Mouse (Mus musculus): ENCODE data around the gene Ttc37. TPM values are rescaled to one million over a fixed set of nuclear protein-coding genes. Genes with fewer than 3 reads are reported as not detected.

The Ttc37 gene
- 37.2 and 37.3 TPM in 2 replicates for polyA plus RNA-seq (2011; ENCODE audit: insufficient read length, low read depth, missing spikeins)

DNA sequence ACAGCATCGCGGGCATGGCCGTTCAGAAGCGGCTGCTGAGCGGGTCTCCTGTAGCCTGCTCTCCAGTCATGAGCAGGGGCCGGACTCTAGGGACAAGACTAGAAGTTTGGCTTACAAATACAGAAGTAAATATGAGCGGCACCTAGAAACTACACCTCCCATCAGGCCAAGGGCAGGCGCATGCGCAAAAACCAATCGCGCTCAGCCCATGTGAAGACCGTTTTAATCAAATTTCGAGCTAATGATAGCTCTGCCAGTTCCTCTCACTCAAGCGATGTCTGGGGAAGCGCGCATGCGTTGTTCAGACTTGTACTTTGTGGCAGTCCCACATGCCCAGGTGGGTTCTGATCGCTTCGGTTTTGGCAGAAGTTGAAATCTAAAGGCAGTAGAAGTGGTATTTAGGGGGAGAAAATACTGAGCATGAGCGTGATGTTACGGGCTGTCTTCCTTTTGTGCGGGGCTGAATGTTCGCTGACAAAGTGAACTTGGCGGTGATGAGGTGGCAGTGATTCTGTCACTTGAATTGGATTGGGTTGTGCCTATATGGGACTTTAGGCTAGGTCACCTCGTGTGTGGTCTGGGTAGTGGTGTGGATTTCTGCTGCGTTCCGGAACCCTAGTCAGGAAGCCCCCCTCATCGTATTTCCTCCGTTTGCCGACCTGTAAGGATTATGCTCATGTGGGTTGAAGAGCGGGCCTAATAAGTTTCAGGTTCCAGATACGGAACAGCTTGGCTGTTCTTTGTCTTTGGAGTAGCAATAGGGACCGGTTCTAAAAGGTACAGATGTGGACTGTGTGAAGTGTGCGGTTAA is at the start of gene Ttc37, which contains the start of gene Arsk:
Ttc37 (plus strand) TSS at position 242 of the 811 bp plus-strand sequence.
Arsk (minus strand) TSS at position 168 of the 811 bp plus-strand sequence.
- TF ChIP-seq POLR2A (IDR thresholded peaks at IDR 0.05; ENCODE audit: low read depth, low read length) (peak; percentile 89), CTCF (IDR thresholded peaks at IDR 0.05; ENCODE audit: borderline replicate concordance, insufficient read depth, low read length) (no peak)
- H3K4me1 ChIP-seq (ENCODE audit: control insufficient read depth, insufficient read depth, low read length) = no peaks in the 10 kb centered on the region; the same call in 1 of the 2 replicates
- H3K4me3 ChIP-seq (ENCODE audit: insufficient read depth, low read length) = peak within 1 kb of the TSS; percentile 81
- peak within 1 kb of the TSS; percentile 23; the same call in 1 of the 2 replicates for H3K27ac ChIP-seq (ENCODE audit: insufficient read depth, low read length)

DNA sequence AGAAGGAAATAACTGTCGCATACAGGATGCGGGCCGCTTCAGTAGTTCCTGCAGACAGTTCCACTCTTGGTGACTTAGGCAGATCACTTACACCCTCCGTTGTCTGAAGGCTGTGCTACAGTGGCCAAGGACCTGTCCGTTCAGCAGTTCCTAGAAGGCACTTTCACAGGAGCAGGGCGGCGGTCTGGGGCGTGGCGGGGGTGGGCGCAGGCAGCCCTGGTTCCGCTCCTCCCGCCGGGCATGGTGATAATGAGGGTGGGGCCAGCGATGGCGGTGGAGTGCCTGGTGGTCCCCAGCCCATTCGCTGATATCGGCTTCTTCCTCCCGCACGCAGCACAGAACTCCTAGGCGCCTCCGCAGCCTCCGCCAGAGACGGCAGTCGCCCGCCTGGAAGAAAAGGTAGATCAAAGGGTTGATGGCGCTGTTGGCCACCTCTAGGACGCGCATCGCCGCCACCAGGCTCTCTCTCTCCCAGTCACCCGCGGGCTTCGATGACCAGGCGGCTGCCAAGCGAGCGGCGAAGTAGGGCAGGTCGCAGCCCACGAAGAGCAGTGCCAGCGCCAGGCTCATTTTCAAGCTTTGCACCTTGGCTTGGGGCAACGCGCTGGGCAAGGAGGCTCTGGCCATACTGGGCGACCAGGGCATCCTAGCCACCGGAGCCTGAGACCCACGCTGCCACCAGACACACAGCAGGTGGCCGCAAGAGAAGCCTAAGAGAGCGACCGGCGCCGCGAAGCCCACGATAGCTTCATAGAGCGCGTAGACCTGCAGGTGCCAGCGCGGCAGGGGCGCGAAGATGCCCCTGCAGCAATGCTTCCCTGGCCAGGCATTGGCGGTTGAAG is 42.9 kb upstream of the Ttc37 start:
- H3K4me3 ChIP-seq (ENCODE audit: insufficient read depth, low read length) = peak overlapping the region; percentile 40
- H3K4me1 ChIP-seq (ENCODE audit: control insufficient read depth, insufficient read depth, low read length) = no peaks in the 10 kb centered on the region
- TF ChIP-seq POLR2A (IDR thresholded peaks at IDR 0.05; ENCODE audit: low read depth, low read length) = no peak
- TF ChIP-seq CTCF (IDR thresholded peaks at IDR 0.05; ENCODE audit: borderline replicate concordance, insufficient read depth, low read length) = no peak
- H3K27ac ChIP-seq (ENCODE audit: insufficient read depth, low read length) = no peak overlapping the region

DNA sequence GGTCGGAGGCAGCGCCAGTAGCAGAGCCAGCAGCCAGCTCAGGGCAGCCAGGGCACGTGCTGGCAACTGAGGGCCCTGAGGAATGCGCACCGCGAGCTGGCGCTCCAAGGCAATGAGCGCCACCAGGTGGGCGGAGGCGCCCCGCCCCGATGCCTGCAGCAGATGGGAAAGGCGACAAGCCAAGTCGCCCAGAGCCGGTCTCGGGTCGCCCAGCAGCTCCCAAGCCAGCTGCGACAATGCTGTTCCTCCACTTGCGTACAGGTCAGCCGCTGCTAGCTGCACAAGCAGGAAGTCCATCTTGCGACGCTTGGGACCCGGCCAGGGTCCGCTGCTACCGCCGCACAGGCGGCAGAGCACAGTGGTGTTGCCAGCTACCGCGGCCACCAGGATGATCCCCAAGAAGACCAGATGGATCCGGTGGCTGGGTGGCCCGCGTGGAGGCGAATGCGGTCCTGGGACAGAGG is 42.2 kb upstream of the Ttc37 start:
- H3K4me1 ChIP-seq (ENCODE audit: control insufficient read depth, insufficient read depth, low read length) = no peaks in the 10 kb centered on the region
- TF ChIP-seq POLR2A (IDR thresholded peaks at IDR 0.05; ENCODE audit: low read depth, low read length) (no peak), CTCF (IDR thresholded peaks at IDR 0.05; ENCODE audit: borderline replicate concordance, insufficient read depth, low read length) (peak; percentile 36; the same call in 1 of the 2 replicates)
- no peak overlapping the region for H3K27ac ChIP-seq (ENCODE audit: insufficient read depth, low read length)
- H3K4me3 ChIP-seq (ENCODE audit: insufficient read depth, low read length) = peak overlapping the region; percentile 40

DNA sequence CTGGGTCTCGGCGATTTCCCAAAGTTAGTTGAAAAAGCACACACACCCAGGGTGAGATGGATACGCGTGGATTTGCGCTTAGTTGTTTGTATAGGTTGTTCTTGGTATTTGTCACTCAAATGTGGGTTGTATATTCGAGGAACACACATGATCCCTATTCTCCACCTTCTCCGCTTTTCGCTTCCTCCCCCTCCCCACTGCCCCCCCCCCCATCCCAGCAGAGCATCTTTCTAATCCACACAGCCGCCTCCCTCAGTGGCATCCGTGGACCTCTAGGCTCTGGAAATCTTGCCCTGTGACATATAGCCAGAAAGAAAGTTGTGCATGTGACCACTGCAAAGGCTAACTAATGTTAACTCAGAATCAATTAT is 41.7 kb upstream of the Ttc37 start, which contains the start of gene Gpr150:
Gpr150 (minus strand) TSS at position 101 of the 371 bp plus-strand sequence.
- Histone ChIP-seq H3K27ac (ENCODE audit: insufficient read depth, low read length) (no peak within 1 kb of the TSS), H3K4me1 (ENCODE audit: control insufficient read depth, insufficient read depth, low read length) (no peaks in the 10 kb centered on the region), H3K4me3 (ENCODE audit: insufficient read depth, low read length) (peak within 1 kb of the TSS; percentile 40)
- TF ChIP-seq POLR2A (IDR thresholded peaks at IDR 0.05; ENCODE audit: low read depth, low read length) (no peak), CTCF (IDR thresholded peaks at IDR 0.05; ENCODE audit: borderline replicate concordance, insufficient read depth, low read length) (no peak)

DNA sequence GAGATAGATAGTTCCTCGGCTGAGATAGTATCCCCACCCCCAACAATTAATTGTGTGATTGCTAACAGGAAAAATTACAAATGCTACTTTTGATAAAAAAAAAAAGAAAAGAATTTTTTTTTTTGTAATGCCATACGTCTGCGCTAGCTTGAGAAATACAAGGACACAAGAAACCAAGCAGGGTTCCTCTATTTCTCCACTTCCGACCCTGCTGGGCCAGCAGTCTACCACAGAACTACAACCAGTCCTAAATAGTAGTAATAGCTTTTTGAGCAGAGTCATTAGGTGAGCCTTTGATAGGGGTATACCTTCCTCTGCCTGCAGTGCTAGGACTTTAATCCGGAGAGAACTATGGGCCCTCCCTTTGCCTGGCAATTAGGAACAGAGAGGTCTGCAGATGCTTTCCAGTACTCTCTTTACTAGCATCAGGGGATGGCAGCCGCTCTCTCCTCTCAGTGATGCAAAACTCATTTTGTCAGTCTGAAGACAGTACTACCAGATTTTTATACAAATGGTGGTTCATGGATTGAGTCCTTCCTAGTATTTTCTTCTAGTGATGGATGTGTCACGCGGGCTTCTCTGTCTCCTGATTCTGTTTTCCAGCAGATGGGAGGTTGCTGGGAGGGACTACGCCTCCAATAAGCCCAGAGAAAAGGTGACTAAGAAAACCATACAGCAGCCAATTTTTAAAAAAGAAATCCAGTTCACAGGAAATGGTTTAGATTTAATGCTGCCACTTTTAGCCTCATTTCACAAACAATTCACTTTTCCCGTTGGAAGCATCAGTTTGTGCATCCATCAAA is 41.1 kb upstream of the Ttc37 start:
- no peak for TF ChIP-seq CTCF (IDR thresholded peaks at IDR 0.05; ENCODE audit: borderline replicate concordance, insufficient read depth, low read length)
- TF ChIP-seq POLR2A (IDR thresholded peaks at IDR 0.05; ENCODE audit: low read depth, low read length) = no peak
- no peaks in the 10 kb centered on the region for H3K4me1 ChIP-seq (ENCODE audit: control insufficient read depth, insufficient read depth, low read length)
- H3K4me3 ChIP-seq (ENCODE audit: insufficient read depth, low read length) = no peak overlapping the region
- no peak overlapping the region for H3K27ac ChIP-seq (ENCODE audit: insufficient read depth, low read length)

DNA sequence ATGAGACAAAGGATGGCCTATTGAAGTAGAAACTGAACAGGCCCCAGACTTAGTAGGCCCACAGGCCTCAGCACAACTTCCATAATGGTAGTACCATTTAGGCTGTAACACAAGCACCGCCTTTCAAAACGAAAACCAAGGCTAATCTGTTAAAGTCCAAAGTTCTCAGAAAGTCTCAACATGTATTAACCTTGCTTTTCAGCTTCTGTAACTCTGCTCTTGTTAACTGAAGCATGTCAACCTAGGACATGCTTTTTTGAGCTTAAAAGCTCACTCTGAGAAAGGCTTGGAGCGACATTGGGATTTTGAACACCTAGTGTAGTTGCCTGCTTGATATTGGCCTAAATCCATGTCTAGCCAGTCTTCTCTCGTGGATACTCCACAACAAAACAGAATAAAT is 38.9 kb upstream of the Ttc37 start:
- no peak for TF ChIP-seq CTCF (IDR thresholded peaks at IDR 0.05; ENCODE audit: borderline replicate concordance, insufficient read depth, low read length)
- no peak for TF ChIP-seq POLR2A (IDR thresholded peaks at IDR 0.05; ENCODE audit: low read depth, low read length)
- Histone ChIP-seq H3K4me1 (ENCODE audit: control insufficient read depth, insufficient read depth, low read length) (no peaks in the 10 kb centered on the region), H3K27ac (ENCODE audit: insufficient read depth, low read length) (no peak overlapping the region), H3K4me3 (ENCODE audit: insufficient read depth, low read length) (no peak overlapping the region)

DNA sequence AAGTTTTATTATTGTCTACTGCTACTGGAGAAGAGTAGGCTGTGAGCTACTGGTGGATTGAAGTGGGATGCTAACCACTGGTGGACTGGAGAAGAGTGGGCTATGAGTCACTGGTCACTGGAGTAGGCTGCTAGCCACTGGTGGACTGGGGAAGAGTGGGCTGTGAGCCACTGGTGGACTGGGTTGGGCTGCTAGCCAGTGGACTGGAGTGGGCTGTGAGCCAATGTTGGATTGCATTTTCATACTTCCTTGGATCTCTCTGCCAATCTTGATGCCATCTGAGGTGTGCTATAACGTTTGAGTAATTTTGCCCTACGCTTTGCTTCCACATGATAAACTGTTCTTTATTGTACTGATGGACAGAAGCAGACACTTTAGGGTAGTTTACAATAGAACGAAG is 36.4 kb upstream of the Ttc37 start:
- no peak overlapping the region for H3K27ac ChIP-seq (ENCODE audit: insufficient read depth, low read length)
- no peaks in the 10 kb centered on the region for H3K4me1 ChIP-seq (ENCODE audit: control insufficient read depth, insufficient read depth, low read length)
- H3K4me3 ChIP-seq (ENCODE audit: insufficient read depth, low read length) = no peak overlapping the region
- TF ChIP-seq CTCF (IDR thresholded peaks at IDR 0.05; ENCODE audit: borderline replicate concordance, insufficient read depth, low read length) (no peak), POLR2A (IDR thresholded peaks at IDR 0.05; ENCODE audit: low read depth, low read length) (no peak)

DNA sequence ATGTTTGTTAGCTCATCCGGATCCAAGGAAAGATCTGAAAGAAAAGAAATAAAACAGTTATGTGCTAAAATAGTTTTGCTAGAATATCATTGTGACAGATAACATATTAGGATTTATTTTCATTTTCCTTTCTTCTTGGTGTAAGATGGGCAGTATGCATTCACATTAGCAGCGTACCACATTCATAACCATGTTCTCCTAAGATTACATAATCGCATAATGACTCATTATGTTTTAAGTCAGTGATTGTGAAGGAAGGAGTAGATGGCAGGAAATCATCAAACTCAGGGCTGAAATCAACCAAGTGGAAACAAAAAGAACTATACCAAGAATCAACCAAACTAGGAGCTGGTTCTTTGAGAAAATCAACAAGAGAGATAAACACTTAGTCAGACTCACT is 36.0 kb upstream of the Ttc37 start:
- TF ChIP-seq CTCF (IDR thresholded peaks at IDR 0.05; ENCODE audit: borderline replicate concordance, insufficient read depth, low read length) (no peak), POLR2A (IDR thresholded peaks at IDR 0.05; ENCODE audit: low read depth, low read length) (no peak)
- Histone ChIP-seq H3K4me1 (ENCODE audit: control insufficient read depth, insufficient read depth, low read length) (no peaks in the 10 kb centered on the region), H3K27ac (ENCODE audit: insufficient read depth, low read length) (no peak overlapping the region), H3K4me3 (ENCODE audit: insufficient read depth, low read length) (no peak overlapping the region)

DNA sequence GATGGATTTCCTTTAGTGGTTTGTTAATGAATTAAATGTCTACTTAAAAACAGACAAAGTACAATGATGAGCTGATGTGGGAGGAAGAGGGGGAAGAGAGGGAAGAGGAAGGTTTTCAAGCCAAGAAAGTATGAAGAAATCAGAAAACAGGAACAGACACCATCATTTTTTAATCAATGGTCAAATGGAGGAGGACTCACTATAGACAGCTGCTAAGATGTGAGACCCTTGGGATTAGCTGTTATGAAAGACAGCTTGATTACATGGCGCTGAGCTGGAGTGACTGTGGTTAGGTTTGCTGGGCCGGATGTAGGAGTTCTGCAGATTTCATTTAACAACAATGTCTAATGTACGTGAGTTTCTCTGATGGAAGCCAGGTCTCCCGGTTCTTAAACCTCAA is 35.0 kb upstream of the Ttc37 start:
- TF ChIP-seq CTCF (IDR thresholded peaks at IDR 0.05; ENCODE audit: borderline replicate concordance, insufficient read depth, low read length) (no peak), POLR2A (IDR thresholded peaks at IDR 0.05; ENCODE audit: low read depth, low read length) (no peak)
- Histone ChIP-seq H3K27ac (ENCODE audit: insufficient read depth, low read length) (no peak overlapping the region), H3K4me3 (ENCODE audit: insufficient read depth, low read length) (no peak overlapping the region), H3K4me1 (ENCODE audit: control insufficient read depth, insufficient read depth, low read length) (no peaks in the 10 kb centered on the region)
